Mouse (Mus musculus) cerebellum, postnatal 25 days (tissue): ENCODE measurements around the gene D10Wsu102e.
"Not testable (repeated sequence)": the region's sequence is repeated elsewhere in the genome, so short reads cannot be mapped to it uniquely, and the experiment has no call there.

Experiments used
- DNase-seq, 2 experiments: peaks; one replicate each; pipeline ENCODE4 v3.0.0; 2021; ENCODE audit warnings: mixed read lengths in 2 of 2

D10Wsu102e gene

DNA sequence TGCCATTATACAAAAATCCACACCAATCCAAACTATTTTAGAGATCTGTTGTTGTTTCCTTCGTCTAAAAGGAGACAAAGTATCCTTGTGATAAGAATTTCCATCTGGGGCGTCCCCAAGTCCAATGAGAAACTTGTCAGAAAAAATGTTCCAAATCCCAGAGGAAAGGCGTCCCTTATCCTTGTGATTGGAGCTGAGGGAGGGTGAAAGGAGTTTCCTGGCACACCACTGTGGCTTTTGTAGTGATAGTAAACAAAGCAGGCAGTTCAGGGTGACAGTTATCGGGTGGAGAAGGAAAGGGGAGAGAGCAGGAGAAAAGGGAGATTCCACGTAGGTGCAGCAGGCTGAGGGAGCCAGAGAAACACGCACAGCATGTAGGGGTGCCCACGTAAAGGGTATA is 12.5 kb upstream of the D10Wsu102e start:
- no peak for DNase-seq

DNA sequence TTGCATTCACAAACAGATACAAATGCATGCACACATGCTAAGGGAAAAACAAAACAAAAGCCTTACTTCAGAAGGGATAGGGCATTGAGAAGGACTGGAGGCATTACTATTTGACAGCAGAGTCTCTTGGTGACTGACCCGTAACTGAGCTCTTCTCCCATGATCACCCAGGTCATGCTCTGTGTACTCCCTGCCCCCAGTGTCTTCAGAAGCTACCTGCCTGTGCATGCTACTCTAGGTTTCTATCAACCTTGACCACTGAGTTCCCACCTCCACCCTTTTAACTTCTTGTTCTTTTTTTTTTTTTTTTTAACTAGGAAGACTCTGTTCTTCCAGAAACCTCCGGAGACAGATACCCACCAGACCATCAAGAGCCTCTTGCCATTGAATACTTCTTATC is 9.3 kb upstream of the D10Wsu102e start:
- no peak for DNase-seq

DNA sequence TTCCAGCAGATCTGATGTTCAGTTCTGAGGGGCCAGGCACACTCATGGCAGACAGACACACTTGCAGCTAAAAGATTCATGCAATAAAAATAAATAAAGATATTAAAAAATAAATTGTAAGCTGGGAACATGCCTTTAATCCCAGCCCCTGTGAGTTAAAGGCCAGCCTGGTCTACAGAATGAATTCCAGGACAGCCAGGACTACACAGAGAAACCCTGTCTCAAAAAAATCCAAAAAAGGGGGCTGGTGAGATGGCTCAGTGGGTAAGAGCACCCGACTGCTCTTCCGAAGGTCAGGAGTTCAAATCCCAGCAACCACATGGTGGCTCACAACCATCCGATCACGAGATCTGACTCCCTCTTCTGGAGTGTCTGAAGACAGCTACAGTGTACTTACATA is 8.2 kb upstream of the D10Wsu102e start:
- not testable (repeated sequence) for DNase-seq

DNA sequence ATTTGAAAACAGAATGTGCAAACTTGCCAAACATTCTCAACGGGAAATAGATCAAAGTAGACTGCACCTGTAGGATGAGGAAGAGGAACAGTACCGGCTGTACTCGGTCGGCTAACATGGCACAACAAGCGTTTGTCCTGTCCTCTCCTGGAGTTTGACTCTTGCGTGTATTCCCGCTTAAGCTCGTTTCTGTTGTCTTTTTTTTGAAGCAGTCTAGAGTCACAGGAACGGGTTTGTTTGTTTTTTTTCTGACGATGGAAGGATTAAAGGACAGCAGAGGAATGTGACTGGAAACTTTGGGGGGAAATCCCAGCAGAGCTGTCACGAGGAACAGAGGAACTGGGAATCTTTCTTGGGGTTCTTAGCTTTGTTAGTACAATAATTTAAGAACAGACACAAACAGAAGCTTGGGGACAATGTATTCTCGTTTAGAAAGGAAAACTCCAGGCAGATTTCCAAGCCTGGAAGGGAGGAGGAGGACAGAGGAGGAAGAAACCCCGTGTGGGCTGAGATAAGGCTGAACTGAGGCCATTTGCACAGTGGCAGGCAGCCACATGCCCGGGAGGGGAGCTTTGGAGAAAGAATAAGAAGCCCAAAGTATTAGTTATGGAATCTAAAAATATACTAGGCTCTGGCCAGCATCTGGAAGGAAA is 6.2 kb upstream of the D10Wsu102e start:
- DNase-seq: no peak

DNA sequence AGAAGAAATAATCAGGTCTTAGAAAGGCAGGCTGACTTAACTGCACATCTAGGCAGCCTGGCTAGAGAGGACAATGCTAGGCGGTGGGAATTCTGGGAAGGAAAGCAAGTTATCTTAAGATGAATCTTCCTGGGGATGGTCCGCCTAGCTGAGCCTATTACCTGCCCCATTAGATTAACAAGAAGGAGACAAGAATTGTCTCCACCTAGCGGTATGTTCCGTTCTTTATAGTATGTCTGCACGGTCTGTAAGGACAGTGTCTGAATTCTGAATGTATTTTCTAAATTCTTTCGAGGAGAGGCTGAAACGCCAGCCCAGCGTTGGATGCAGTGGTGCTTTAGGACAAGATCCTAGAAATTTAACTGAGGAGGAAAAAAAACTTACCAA is 5.7 kb upstream of the D10Wsu102e start:
- peak in 1 of 2 experiments; percentile 30 for DNase-seq

DNA sequence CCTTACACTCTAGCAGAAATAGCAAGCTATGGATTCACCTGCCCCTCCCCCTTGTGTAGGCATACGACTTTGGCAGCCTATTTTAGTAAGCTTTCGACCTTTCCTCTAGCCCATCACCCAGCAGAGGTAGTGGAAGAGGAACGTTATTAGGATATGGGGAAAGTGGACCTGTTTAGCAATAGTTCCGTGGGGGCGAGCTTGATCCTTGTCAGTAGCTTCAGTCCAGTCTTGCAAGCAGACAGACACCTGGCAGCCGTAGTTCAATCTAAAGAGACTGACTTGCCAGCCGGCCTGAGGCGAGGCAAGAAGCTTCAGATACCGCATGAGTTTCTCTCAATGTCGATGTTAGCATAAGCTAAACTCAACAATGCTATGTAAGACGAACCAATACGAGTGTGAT is 3.6 kb upstream of the D10Wsu102e start:
- no peak for DNase-seq

DNA sequence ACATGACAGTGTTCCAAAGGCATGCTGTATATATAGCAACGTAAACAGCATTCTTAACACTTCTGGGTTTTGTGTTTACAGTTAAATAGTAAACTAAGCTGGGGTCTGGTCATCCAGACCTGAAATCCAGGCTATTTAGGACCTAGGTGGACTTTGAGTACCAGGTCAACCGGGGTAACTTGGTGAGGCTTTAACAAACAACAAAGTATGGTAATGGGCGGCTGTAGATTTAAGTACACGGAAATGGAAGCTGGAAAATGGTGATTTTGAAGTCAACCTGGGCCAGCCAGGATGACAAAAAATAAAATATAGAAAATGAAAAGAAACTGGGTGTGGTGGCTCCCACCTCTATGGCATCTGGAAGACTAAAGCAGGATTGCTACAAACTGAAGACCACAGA is 570 bp upstream of the D10Wsu102e start:
- no peak for DNase-seq

DNA sequence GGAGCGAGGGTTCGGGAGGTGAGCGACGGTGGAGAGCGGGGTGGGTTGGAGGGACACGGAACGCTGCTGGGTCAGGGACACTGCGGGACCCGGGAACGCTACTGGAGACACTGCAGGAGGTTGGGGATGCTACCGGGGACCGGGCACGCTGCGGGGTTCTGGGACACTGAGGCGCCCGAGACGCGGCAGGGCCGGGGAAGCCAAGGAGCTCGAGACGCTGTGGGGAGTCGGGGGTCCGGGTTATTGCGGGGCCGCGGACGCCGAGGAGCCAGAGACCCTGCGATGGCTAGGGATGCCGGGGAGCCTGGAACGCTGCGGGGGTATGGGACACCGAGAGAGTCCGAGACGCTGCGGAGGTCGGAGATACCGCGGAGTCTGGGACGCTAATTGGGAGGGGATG is 335 bp downstream of the D10Wsu102e start:
- DNase-seq: no peak

DNA sequence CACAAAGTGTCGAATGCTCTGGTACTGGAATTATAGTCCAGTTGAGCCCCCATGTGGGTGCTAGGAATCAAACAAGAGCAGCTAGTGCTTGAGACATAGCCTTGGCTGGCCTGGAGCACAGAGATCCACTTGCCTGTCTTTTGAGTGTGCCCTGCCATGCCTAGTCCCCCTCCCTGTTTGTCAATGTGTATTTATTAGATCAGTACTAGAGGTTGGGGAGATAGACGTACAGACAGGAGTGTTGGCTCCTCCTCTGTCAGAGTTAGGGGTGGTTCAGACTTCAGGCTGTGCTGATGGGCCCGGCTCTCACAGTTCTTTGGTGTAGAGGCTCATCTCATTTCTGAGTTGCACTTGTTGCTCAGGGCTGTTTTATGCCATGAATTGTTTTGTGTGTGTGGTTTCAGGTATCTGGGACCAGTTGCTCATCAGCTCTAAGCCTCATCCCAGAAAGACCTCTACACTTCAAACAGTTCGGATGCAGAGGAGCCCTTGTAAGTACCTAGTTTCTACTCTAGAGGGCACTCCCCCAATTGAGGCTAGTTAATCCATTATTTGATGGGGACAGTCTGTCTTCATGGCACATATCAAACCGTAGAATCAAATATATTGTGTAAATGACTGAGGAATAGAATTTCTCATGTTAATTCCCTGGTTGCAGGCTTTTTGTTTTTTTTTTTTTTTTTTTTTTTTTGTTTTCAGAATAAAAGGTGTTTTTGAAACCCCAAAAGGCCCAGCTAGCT is 1.8 kb downstream of the D10Wsu102e start:
- DNase-seq: peak in 1 of 2 experiments; percentile 38

DNA sequence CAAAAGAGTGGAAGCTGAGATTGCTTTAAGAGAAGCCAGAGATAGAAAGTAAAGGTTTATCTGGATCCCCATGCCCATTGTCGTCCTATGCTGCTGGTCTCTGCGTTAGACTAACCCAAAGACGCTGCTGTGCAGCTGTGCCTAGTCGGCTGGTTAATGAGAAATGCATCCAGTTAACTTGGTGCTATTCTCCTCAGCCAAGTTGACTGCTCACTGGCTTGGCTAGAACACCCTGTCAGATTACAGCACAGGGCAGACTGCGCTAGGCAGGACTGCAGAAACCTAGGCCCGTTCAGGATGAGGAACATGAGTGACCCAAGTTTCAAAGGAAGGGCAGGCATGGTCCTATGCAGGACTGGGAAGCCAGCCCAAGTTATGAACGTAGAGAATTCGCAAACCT is 3.4 kb downstream of the D10Wsu102e start:
- DNase-seq: no peak

DNA sequence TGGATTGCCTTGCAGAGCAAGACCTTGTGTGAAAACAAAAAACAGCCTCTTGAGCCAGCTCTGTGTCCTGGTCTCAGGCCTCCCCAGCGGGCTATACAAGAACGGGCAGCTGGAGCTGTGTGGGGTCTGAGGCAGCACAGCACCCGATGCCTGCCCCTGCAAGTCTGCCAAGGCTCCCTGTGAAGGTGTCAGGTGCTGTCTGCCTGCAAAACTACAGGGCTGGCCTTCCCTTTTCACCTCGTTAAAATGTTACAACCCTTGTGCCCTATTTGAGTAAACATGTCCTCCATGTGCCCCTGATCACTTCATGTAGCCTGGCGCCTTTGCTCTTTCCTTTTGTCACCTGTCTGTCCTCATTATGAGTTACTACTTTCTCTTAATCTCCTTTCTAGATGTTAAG is 8.9 kb downstream of the D10Wsu102e start:
- DNase-seq: no peak

DNA sequence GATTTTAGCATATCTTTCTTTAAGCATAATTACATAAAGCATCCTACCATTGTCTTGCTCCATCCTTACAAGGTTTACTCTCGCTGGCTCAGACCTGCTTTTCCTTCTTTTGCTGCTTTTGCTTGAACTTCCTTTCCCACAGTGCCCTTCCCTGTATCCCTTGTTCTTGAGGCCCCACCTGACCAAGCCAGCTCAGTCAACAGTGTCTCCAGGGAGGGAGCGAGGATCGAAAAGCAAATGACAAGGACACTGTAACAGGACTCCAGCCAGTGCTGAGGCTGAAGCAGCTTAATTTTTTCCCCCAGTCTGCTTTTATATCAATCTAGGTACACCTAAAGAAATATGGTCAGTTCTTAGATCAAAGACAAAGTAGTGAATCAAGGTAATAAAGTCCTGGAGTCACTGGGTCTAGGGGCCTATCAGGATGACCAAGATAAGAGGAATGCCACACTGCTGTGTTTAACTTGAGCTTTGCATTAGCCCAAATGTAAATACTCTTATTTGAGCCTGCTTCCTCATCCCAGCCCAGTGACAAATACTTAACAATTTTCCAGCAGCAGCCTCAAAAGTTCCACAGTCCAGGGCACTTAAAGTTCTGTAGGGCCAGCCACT is 14.1 kb downstream of the D10Wsu102e start:
- DNase-seq: no peak

DNA sequence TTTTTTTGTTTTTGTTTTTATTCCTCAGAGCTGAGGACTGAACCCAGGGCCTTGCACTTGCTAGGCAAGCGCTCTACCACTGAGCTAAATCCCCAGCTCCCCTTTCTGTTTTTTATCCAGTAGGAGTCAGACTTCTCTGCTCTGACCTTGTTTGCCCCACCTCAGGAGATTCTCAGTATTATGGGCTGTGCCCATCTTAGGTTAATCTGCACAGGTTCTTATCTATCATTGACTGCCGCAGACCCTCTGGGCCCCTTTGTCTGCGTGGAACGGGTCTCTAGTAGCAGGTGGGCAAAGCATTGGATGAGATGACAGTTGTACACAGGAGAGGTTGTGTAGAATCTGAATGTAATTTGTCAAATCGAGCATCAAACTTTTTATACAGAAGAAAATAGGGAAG is 15.4 kb downstream of the D10Wsu102e start:
- not testable (repeated sequence) for DNase-seq

DNA sequence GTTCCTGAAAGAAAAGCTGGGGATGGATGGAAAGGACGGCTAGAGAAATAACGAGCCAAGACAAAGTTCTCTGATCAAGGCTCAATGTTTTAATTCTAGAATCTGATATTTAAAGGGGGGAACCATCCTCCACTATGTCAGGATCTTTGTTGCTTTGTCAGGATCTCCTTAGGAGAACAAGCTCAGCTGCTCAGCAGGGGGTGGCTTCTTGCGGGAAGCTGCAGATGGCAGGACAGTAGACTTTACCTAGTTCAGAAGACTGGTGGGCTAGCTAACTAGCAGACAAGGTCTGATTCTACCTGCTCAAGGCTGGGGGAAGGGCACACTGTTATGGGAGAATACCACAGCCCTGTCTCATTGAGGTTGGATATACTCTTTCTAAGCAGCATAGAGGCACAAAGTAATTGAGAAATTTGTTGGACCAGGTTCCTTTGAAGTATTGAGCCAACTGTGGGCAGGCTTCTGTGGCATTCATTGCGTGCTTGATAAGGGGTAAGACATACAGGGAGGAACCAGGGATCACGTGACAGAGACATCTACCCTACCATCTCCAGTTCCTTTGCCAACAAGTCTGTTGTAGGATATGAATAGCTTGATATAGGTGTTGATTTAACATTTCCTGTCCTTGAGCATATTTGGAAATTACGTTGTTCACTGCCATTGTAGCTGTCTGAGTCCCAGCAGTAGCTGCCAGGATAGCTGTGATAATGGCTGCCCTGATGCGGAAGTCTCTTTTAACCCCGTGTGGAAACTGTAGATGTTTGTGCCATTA is 17.1 kb downstream of the D10Wsu102e start:
- DNase-seq: peak; percentile 27 to 55

DNA sequence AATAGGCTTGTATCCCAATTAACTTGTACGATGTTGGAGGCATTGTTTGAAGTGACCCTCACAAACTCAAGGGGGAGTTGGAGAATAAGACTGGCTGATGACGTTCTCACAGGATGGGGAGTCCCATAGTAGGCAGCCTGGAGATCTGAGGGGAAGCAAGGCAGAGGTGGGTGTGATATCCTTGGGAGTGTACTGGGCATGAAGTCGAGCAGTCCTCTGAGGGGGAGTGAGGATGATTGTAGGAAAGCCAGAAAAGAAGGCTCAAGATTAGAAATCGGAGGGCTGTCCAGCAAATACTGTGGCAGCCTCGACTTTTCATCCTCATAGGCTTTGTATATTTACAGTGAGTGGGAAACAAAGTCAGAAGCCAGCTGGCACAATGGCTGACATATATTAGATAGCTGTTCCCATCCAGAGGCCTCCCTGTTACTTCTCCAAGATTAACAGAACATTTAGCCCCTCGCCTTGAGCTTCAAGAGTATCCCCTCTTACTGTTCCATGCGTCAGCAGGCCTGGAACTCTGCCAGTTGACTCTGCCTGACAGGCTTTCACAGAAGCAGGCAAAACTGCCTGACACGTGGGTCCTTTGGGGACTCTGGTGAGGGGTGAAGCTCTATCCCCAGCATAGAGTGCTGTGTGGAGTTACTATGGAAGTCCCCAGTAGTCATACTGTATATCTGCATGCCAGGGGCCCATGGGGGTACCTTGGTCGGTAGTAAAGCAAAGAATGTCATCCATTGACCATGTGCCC is 18.2 kb downstream of the D10Wsu102e start:
- DNase-seq: peak in 1 of 2 experiments; percentile 42

DNA sequence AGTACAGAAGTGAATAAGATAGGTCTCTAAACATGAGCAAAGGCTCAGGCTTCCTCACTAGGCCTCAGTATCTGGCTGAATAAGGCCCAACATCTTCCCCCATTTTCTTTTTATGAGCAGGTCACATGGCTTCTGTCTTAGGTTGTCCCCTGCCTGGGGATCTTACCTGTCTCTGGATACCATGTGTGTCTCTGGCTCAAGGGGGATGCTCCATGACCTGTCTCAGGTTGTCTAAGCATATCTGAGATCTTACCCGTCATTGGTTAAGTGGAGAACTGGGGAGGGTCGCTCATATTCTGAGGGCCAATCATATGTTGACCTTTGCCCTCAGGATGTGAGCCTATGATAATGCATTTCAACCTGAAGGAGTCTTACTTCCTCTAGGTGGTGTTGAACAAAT is 20.5 kb downstream of the D10Wsu102e start:
- no peak for DNase-seq

DNA sequence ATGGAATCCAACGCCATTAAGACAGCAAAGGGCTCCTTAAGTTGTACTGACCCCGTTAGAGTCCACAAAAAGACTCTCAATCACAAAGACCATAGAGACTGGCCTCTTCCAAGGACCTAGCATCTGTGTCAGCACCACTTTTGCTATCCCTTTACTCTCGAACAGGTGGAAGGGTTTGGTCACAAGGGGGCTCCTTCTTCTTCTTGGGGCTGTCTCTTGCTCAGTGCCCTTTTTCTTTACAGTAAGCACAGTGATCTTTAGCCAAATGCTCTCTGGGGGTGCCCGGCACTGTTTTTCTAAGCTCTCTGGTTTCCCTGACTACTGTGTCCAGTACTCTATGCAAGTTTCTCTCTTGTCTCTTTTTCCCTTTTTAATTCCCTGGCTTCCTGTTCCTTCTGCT is 22.5 kb downstream of the D10Wsu102e start:
- DNase-seq: no peak

DNA sequence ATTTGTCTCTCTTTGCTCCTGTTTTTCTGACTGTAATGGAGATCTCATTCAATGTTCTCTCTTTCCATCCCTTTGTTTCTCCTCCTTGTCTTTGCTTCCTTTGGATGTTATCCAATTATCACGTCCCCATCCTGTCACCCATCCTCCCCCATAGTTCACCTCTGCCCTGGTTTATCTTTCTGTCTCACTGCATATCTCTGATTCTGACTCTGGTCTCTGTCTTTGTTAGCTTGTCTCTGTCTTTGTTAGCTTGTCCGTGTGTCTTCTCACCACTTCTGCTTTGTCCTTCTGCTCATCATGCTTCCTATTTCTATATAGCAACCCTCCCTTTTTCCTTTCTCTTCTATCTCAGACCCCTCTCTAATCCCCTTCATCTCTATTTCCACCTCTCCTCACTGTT is 23.0 kb downstream of the D10Wsu102e start:
- no peak for DNase-seq

DNA sequence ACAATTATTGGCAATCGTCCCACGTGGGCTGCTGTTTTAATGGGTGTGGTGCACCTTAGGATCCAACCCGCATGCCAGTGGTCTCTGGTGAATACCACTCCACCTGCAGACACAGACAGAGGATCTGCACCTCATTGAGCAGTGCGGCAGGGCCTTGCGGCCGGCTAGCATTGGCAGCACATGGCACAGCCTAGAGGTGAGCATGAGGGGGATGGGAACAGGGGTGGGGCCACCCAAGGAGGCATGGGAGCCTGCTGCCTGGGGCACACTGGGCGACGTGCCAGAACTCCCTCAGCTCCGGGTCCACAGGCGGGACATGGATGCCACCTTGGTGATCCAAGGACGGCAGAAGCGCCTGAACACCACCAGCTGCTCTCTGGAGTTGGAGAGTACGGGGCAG is 23.8 kb downstream of the D10Wsu102e start:
- DNase-seq: no peak

DNA sequence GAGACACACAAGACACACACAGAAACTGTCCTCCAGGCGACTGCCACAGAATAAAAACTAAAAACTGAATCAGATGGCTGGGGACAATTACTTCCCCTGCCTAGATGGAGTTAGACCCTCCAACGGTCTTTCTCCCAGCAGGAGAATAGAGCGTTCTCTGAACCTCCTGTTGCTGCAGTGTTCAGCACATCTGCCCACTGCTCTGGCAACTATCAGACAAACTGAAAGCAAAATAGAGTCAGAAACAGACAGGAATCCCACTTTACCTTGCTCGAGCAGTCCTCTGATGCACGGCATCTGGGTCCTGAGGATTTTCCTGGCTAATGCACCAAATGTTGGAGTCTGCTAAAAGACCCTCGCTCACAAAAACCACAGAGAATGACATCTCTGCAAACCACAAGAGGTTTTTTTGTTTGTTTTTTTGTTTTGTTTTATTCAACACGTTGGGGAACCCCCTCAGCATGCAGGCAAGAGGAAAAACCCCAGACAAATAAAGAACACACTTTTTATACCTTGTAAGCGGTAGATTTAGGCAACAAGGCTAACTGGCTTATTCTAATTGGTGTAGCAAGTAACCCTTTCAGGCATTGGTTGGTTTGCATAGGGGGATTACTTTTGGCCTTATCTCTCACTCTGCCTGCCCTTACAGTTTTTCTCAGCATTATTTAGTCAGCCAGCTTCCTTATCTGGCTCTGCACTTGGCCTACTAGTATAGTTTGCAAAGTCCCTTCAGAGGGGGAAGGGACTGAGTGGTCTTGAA is 24.6 kb downstream of the D10Wsu102e start:
- DNase-seq: no peak

DNA sequence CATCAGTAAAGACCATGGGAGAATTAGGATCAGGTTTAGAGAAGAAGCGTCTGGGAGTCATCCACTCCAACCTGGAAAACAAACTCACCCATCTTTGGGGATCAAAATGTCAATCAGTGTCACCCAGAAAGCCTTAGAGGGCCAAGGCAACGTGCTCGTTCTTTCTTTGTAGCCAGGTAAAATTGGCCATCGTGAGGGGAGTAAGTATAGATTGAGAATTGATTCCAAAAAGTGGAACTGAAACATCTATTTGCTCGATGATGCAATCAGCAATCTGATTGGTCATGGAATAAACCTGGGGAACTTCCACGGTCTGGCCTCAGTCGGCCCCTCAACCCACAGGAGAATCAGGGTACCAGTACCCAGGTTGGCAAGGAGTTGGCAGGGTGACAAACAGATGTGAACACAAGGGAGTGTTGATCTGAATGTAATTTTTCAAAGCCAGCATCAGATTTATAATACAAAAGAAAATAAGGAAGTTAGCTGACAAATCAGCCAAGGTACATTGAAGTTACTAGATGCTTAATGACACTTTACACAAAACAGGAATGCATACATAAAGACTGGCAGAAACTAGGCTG is 25.4 kb downstream of the D10Wsu102e start:
- DNase-seq: no peak

DNA sequence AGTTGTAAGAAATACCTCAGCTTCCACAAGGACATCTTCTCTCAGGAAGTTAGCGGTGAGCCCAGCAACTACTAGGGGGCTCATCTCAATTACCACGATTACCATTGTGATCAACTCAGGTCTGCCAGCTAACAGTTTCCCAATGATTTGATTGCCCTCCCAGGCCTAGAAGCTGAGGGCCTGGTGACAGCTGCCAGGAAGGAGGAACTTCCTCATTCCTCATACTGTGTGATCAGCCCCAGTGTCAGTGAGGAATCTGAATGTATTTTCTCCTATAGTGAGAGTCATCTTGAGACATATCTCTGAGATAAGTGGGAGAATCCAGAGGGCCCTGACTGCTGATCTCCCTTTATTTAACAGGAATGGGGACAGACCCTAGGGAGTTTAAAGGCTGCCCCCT is 37.3 kb downstream of the D10Wsu102e start:
- no peak for DNase-seq
